Mouse (Mus musculus): ENCODE data around the gene Tpsg1. TPM values are rescaled to one million over a fixed set of nuclear protein-coding genes. Genes with fewer than 3 reads are reported as not detected.

Tpsg1 gene
- 0.21 TPM in 1 of 2 replicates, not detected in the other for polyA plus RNA-seq (2015; fragmentation: Nextera tagmentation; extraction: Ambion mirVana)

GRCm38 (mm10) chr17:25368973-25369372, at the start of gene Tpsg1:
TSS of gene Tpsg1 (plus strand) at chr17:25369273.
- WGBS (ENCODE audit: insufficient replicate concordance): 61% methylated on average over 3 of the region's 3 CpGs

GRCm38 (mm10) chr17:25320819-25321218, 48.3 kb upstream of the Tpsg1 start:
- 79% methylated on average over 8 of the region's 8 CpGs for WGBS (ENCODE audit: insufficient replicate concordance)
- Histone ChIP-seq H3K36me3 (replicated peaks; ENCODE audit: insufficient read depth, low read length) (no peaks in the 10 kb centered on the region), H3K27ac (ENCODE audit: low read depth) (no peak overlapping the region), H3K27me3 (ENCODE audit: insufficient read depth, low read length) (no peaks in the 10 kb centered on the region), H3K4me3 (ENCODE audit: low read depth, low read length) (no peak overlapping the region), H3K4me1 (ENCODE audit: insufficient read depth) (no peaks in the 10 kb centered on the region), H3K9ac (replicated peaks) (no peak overlapping the region), H3K9me3 (ENCODE audit: low read length) (no peaks in the 10 kb centered on the region), H3K4me2 (ENCODE audit: low read depth, low read length) (no peak overlapping the region)
- DNase-seq (no peak), ATAC-seq (no peak)
- TF ChIP-seq EP300 (IDR thresholded peaks at IDR 0.05; ENCODE audit: low read depth) (no peak), CTCF (IDR thresholded peaks at IDR 0.05; ENCODE audit: low read depth) (no peak)

More at GRCm38 (mm10) chr17:25368973-25369372, at the start of gene Tpsg1:
- DNase-seq (no peak), ATAC-seq (no peak)
- Histone ChIP-seq H3K4me2 (ENCODE audit: low read depth, low read length) (no peak within 1 kb of the TSS), H3K4me1 (ENCODE audit: insufficient read depth) (peaks cover 6% of the 10 kb centered on the region; the same call in 1 of the 2 replicates), H3K9ac (replicated peaks) (no peak within 1 kb of the TSS), H3K27me3 (ENCODE audit: insufficient read depth, low read length) (no peaks in the 10 kb centered on the region), H3K36me3 (replicated peaks; ENCODE audit: insufficient read depth, low read length) (no peaks in the 10 kb centered on the region), H3K4me3 (ENCODE audit: low read depth, low read length) (no peak within 1 kb of the TSS), H3K27ac (ENCODE audit: low read depth) (no peak within 1 kb of the TSS), H3K9me3 (ENCODE audit: low read length) (no peaks in the 10 kb centered on the region)
- TF ChIP-seq EP300 (IDR thresholded peaks at IDR 0.05; ENCODE audit: low read depth) (no peak), CTCF (IDR thresholded peaks at IDR 0.05; ENCODE audit: low read depth) (no peak)

GRCm38 (mm10) chr17:25322930-25323329, 46.1 kb upstream of the Tpsg1 start:
- ATAC-seq: peak; percentile 62; the same call in 1 of the 2 replicates
- WGBS (ENCODE audit: insufficient replicate concordance): 10% methylated on average over 2 of the region's 2 CpGs
- DNase-seq: no peak

GRCm38 (mm10) chr17:25332321-25332720, 36.8 kb upstream of the Tpsg1 start:
- H3K27ac ChIP-seq (ENCODE audit: low read depth): no peak overlapping the region
- TF ChIP-seq CTCF (IDR thresholded peaks at IDR 0.05; ENCODE audit: low read depth): no peak
- no peak for TF ChIP-seq EP300 (IDR thresholded peaks at IDR 0.05; ENCODE audit: low read depth)
- H3K4me3 ChIP-seq (ENCODE audit: low read depth, low read length): no peak overlapping the region
- ATAC-seq (no peak), DNase-seq (no peak)
- H3K36me3 ChIP-seq (replicated peaks; ENCODE audit: insufficient read depth, low read length): no peaks in the 10 kb centered on the region
- WGBS (ENCODE audit: insufficient replicate concordance): 38% methylated on average over 9 of the region's 9 CpGs
- no peak overlapping the region for H3K4me2 ChIP-seq (ENCODE audit: low read depth, low read length)
- H3K4me1 ChIP-seq (ENCODE audit: insufficient read depth): no peaks in the 10 kb centered on the region
- no peaks in the 10 kb centered on the region for H3K9me3 ChIP-seq (ENCODE audit: low read length)
- 0 out of 2 replicates have a peak, but pooled peaks cover 4% of the 10 kb centered on the region for H3K27me3 ChIP-seq (ENCODE audit: insufficient read depth, low read length)
- H3K9ac ChIP-seq (replicated peaks): no peak overlapping the region

More at GRCm38 (mm10) chr17:25322930-25323329, 46.1 kb upstream of the Tpsg1 start:
- no peak overlapping the region for H3K4me3 ChIP-seq (ENCODE audit: low read depth, low read length)
- H3K4me1 ChIP-seq (ENCODE audit: insufficient read depth): no peaks in the 10 kb centered on the region
- no peak overlapping the region for H3K4me2 ChIP-seq (ENCODE audit: low read depth, low read length)
- H3K9ac ChIP-seq (replicated peaks): no peak overlapping the region
- no peaks in the 10 kb centered on the region for H3K36me3 ChIP-seq (replicated peaks; ENCODE audit: insufficient read depth, low read length)
- H3K27ac ChIP-seq (ENCODE audit: low read depth): no peak overlapping the region
- no peaks in the 10 kb centered on the region for H3K9me3 ChIP-seq (ENCODE audit: low read length)
- H3K27me3 ChIP-seq (ENCODE audit: insufficient read depth, low read length): no peaks in the 10 kb centered on the region
- TF ChIP-seq EP300 (IDR thresholded peaks at IDR 0.05; ENCODE audit: low read depth): no peak
- no peak for TF ChIP-seq CTCF (IDR thresholded peaks at IDR 0.05; ENCODE audit: low read depth)

GRCm38 (mm10) chr17:25333943-25334342, 35.1 kb upstream of the Tpsg1 start:
- Histone ChIP-seq H3K9me3 (ENCODE audit: low read length) (no peaks in the 10 kb centered on the region), H3K27me3 (ENCODE audit: insufficient read depth, low read length) (0 out of 2 replicates have a peak, but pooled peaks cover 4% of the 10 kb centered on the region), H3K27ac (ENCODE audit: low read depth) (no peak overlapping the region), H3K4me3 (ENCODE audit: low read depth, low read length) (no peak overlapping the region), H3K4me1 (ENCODE audit: insufficient read depth) (peaks cover 3% of the 10 kb centered on the region; the same call in 1 of the 2 replicates), H3K36me3 (replicated peaks; ENCODE audit: insufficient read depth, low read length) (no peaks in the 10 kb centered on the region), H3K4me2 (ENCODE audit: low read depth, low read length) (no peak overlapping the region), H3K9ac (replicated peaks) (no peak overlapping the region)
- ATAC-seq: 0 out of 2 replicates have a peak, but pooled peaks have one; percentile 38
- WGBS (ENCODE audit: insufficient replicate concordance): 2% methylated on average over 8 of the region's 8 CpGs
- TF ChIP-seq EP300 (IDR thresholded peaks at IDR 0.05; ENCODE audit: low read depth): no peak
- peak; percentile 95 for TF ChIP-seq CTCF (IDR thresholded peaks at IDR 0.05; ENCODE audit: low read depth)
- DNase-seq: peak; percentile 77

GRCm38 (mm10) chr17:25338218-25338617, 30.9 kb upstream of the Tpsg1 start:
- H3K27me3 ChIP-seq (ENCODE audit: insufficient read depth, low read length): 0 out of 2 replicates have a peak, but pooled peaks cover 4% of the 10 kb centered on the region
- peak; percentile 26 for ATAC-seq
- H3K4me3 ChIP-seq (ENCODE audit: low read depth, low read length): no peak overlapping the region
- no peak for TF ChIP-seq CTCF (IDR thresholded peaks at IDR 0.05; ENCODE audit: low read depth)
- no peak for TF ChIP-seq EP300 (IDR thresholded peaks at IDR 0.05; ENCODE audit: low read depth)
- WGBS (ENCODE audit: insufficient replicate concordance): 62% methylated on average over 4 of the region's 4 CpGs
- H3K36me3 ChIP-seq (replicated peaks; ENCODE audit: insufficient read depth, low read length): no peaks in the 10 kb centered on the region
- peaks cover 17% of the 10 kb centered on the region for H3K4me1 ChIP-seq (ENCODE audit: insufficient read depth)
- no peak overlapping the region for H3K9ac ChIP-seq (replicated peaks)
- H3K4me2 ChIP-seq (ENCODE audit: low read depth, low read length): no peak overlapping the region
- DNase-seq: peak; percentile 26
- no peaks in the 10 kb centered on the region for H3K9me3 ChIP-seq (ENCODE audit: low read length)
- H3K27ac ChIP-seq (ENCODE audit: low read depth): peak overlapping the region; percentile 60

Data from liver, postnatal 0 days (tissue).